Mouse (Mus musculus) neural tube, embryonic 14.5 days (tissue): ENCODE results near the gene Calb2. TPM values are rescaled to one million over a fixed set of nuclear protein-coding genes. Genes with fewer than 3 reads are reported as not detected.

Source experiments
- ATAC-seq: fragments of 200-750 bp; cut with Nextera tagmentation; 2 replicates; pipeline ENCODE4 v1.8.0; 2017; ENCODE audit warnings: low read depth, mild to moderate bottlenecking, moderate TSS enrichment, moderate library complexity
- H3K27ac ChIP-seq: fragments of 300-500 bp; sonication (generic); 2 replicates; pipeline ENCODE4 v1.5.1; 2014; ENCODE audit warnings: low read depth, mild to moderate bottlenecking, control low read depth, low read length, moderate library complexity, mixed read lengths
- H3K27me3 ChIP-seq: fragments of 300-500 bp; sonication (generic); 2 replicates; pipeline ENCODE4 v1.6.1; 2014; ENCODE audit warnings: low read length; ENCODE audit not compliant: control insufficient read depth, insufficient read depth
- H3K36me3 ChIP-seq: fragments of 300-500 bp; sonication (generic); 2 replicates; pipeline ENCODE4 v1.6.1; 2014; ENCODE audit warnings: low read length, mixed read lengths; ENCODE audit not compliant: control insufficient read depth, insufficient read depth
- H3K4me1 ChIP-seq: fragments of 300-500 bp; sonication (generic); 2 replicates; pipeline ENCODE4 v1.6.1; 2014; ENCODE audit warnings: low read length; ENCODE audit not compliant: control insufficient read depth, insufficient read depth
- H3K4me2 ChIP-seq: fragments of 300-500 bp; sonication (generic); 2 replicates; pipeline ENCODE4 v1.6.1; 2014; ENCODE audit warnings: mild to moderate bottlenecking, low read depth, low read length, control low read depth
- H3K4me3 ChIP-seq: fragments of 300-500 bp; sonication (generic); 2 replicates; pipeline ENCODE4 v1.5.1; 2014; ENCODE audit warnings: low read depth, low read length, control low read depth, mixed read lengths
- H3K9ac ChIP-seq: fragments of 300-500 bp; sonication (generic); replicated peaks from 2 replicates; pipeline ENCODE4 v1.6.1; 2014; ENCODE audit warnings: low read depth, mild to moderate bottlenecking, control low read depth, low read length, mixed read lengths
- H3K9me3 ChIP-seq: fragments of 300-500 bp; sonication (generic); 2 replicates; pipeline ENCODE4 v1.6.1; 2016; ENCODE audit warnings: low read length; ENCODE audit not compliant: control insufficient read depth
- WGBS: fragments of 180-500 bp; shearing (Covaris S2); extraction: QIAGEN DNeasy Blood & Tissue Kit; methylation state at CpG from one replicate; pipeline ENCODE4 v1.1.7; 2014; 5-methylcytosine and 5-hydroxymethylcytosine counted together
- polyA plus RNA-seq: library from polyadenylated mRNA; unstranded; fragments of >200 nt; fragmentation: Nextera tagmentation; extraction: Ambion mirVana; gene quantifications from 2 replicates; pipeline ENCODE4 v1.2.1, GENCODE M21; 2014

The Calb2 gene
- 30.3 and 42.7 TPM in 2 replicates for polyA plus RNA-seq

DNA sequence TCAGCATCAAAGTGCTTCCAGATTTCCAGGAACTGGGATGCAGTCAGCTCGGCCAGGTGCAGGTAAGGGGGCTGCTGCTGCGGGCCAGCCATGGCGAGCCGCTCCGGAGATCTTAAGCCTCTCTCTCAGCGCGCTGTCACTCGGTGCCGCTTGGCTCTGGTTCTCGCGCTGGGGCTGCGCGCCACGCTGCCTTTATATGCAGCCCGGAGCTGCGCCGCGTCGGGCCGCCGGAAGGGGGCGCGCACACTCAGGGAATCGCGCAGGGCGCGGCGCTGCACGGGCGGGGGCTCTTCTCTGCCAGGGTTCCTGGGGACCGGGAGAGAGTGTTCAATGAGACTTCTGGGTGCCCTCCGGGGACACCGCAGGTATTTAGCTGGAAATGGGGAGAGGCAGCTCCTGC is at the start of gene Calb2:
Gene Calb2, minus strand, starts transcription at position 165 of the 400 bp plus-strand sequence.
- peaks cover 13% of the 10 kb centered on the region for H3K27me3 ChIP-seq
- 0% methylated on average over 33 of the region's 33 CpGs for WGBS
- no peaks in the 10 kb centered on the region for H3K9me3 ChIP-seq
- peak within 1 kb of the TSS; percentile 12; the same call in 1 of the 2 replicates for H3K4me3 ChIP-seq
- peak within 1 kb of the TSS; percentile 40; the same call in 1 of the 2 replicates for H3K4me2 ChIP-seq
- peak; percentile 85 for ATAC-seq
- no peak within 1 kb of the TSS for H3K27ac ChIP-seq
- peak within 1 kb of the TSS; percentile 37; the same call in 1 of the 2 replicates for H3K9ac ChIP-seq
- no peaks in the 10 kb centered on the region for H3K4me1 ChIP-seq
- H3K36me3 ChIP-seq, result no peaks in the 10 kb centered on the region

DNA sequence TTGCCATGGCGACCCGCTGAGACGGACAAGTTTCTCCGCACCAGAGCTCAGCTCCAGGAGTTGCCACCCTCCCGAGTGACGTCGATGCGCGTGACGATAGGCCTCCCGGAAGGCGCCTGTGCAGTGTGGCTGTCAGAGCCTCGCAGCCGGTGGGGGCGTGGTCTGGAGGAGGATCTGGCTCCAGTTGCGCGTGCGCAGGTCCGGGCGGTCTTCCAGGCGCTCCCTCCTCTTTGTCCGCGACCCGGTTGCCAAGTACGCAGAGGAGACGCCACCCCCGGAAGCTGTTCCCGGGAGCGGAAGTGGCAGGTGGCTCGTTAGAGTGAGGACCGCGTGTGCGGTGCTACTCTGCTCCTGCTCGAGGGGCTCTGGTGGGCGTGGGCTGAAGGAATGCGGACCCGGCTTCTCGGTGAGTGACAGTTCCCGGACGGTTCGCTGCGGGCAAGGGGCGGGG is 49.7 kb upstream of the Calb2 start:
- H3K4me1 ChIP-seq, result peaks cover 7% of the 10 kb centered on the region
- ATAC-seq, result peak; percentile 100
- peak overlapping the region; percentile 43 for H3K9ac ChIP-seq
- peaks cover 17% of the 10 kb centered on the region for H3K36me3 ChIP-seq
- H3K4me2 ChIP-seq, result peak overlapping the region; percentile 60
- 1% methylated on average over 43 of the region's 43 CpGs for WGBS
- peak overlapping the region; percentile 49 for H3K4me3 ChIP-seq
- no peaks in the 10 kb centered on the region for H3K9me3 ChIP-seq
- peak overlapping the region; percentile 75; the same call in 1 of the 2 replicates for H3K27ac ChIP-seq
- H3K27me3 ChIP-seq, result no peaks in the 10 kb centered on the region

DNA sequence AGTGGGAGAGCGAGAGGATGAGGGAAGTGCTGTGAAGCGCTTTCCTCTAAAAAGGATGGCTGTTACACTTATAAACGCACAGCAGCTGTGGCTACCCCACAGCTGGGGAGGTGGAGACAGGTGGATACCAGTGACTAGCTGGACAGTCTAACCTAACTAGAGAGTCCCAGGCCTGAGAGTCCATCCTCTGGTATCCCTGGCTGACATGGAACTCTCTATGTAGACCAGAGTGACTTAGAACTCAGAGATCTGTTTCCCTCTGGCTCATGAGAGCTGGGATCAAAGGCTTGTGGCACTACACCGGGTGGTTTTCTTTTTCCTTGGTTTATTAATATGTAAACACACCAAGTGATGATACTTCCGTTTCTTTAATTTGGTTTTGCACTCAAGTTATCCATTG is 49.2 kb upstream of the Calb2 start:
- peak; percentile 32 for ATAC-seq
- 36% methylated on average over 5 of the region's 5 CpGs for WGBS
- H3K9ac ChIP-seq, result no peak overlapping the region
- H3K27me3 ChIP-seq, result no peaks in the 10 kb centered on the region
- peak overlapping the region; percentile 75 for H3K27ac ChIP-seq
- peak overlapping the region; percentile 60 for H3K4me2 ChIP-seq
- H3K4me3 ChIP-seq, result peak overlapping the region; percentile 49
- no peaks in the 10 kb centered on the region for H3K9me3 ChIP-seq
- H3K4me1 ChIP-seq, result peaks cover 7% of the 10 kb centered on the region
- peaks cover 12% of the 10 kb centered on the region; the same call in 1 of the 2 replicates for H3K36me3 ChIP-seq

DNA sequence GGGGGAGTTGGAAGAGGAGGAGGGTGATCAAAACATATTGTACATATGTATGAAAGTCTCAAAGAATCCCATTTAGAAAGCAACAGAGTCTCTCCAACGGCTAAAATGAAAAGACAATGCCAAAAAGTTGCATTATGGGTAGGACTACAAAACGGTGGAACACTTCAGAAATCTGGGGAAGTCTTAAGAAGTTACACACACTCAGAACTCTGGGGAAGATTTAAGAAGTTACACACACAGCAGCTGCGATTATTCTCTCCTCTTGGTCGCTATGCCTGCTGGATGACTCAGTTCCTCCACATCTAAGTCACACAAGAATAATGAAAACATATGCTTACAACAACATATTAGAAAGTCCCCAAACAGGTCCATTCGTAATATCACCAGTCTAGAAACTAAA is 48.2 kb upstream of the Calb2 start:
- Histone ChIP-seq H3K4me1 (peaks cover 7% of the 10 kb centered on the region), H3K27ac (no peak overlapping the region), H3K9ac (no peak overlapping the region), H3K36me3 (peaks cover 3% of the 10 kb centered on the region; the same call in 1 of the 2 replicates), H3K4me3 (no peak overlapping the region), H3K9me3 (no peaks in the 10 kb centered on the region), H3K27me3 (no peaks in the 10 kb centered on the region), H3K4me2 (no peak overlapping the region)
- ATAC-seq, result no peak
- 84% methylated on average over 5 of the region's 5 CpGs for WGBS

DNA sequence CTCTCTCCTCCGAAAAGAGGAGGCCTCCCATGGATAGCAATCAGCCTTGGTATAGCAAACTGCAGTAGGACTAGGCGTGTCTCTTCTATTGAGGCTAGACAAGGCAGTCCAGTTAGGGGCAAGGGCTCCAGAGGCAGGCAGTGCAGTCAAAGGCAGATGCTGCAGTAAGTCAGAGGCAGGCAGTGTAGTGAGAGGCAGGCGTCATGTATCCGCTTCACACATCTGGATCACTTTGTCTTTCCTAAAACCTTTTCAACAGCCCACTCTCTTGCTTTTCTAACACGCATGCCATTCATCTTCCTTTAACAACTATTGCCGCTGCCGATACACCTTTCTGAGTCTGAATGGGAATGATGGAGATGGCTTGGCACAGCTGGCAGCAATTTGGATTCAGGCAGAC is 47.4 kb upstream of the Calb2 start, which contains the start of gene Cmtr2:
Gene Cmtr2, plus strand, starts transcription at position 301 of the 400 bp plus-strand sequence.
- no peak within 1 kb of the TSS for H3K27ac ChIP-seq
- no peaks in the 10 kb centered on the region for H3K9me3 ChIP-seq
- ATAC-seq, result no peak
- H3K9ac ChIP-seq, result no peak within 1 kb of the TSS
- no peaks in the 10 kb centered on the region for H3K27me3 ChIP-seq
- H3K4me1 ChIP-seq, result peaks cover 7% of the 10 kb centered on the region
- no peaks in the 10 kb centered on the region for H3K36me3 ChIP-seq
- no peak within 1 kb of the TSS for H3K4me2 ChIP-seq
- WGBS, result 66% methylated on average over 7 of the region's 7 CpGs
- no peak within 1 kb of the TSS for H3K4me3 ChIP-seq

DNA sequence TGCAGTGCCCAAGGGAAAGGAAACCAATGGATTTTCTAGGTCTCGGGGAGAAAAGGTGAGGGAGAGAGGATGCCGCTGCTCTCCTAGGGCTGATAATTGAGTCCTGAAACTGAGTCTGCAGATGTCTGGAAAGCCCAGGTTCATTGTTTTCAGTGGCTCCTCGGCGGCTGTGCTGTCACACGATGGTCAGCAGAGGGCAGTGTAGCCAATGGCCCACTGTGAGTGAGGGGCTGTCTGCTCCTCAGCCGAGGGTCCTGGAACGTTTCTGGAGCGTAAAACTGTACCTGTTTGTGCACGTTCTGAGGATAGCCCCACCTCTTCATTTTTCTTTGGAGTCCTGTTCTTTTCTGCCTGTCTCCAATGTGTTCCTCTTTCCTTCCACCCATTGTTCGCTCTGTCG is 33.8 kb upstream of the Calb2 start:
- no peak overlapping the region for H3K4me2 ChIP-seq
- no peak for ATAC-seq
- 27% methylated on average over 11 of the region's 11 CpGs for WGBS

DNA sequence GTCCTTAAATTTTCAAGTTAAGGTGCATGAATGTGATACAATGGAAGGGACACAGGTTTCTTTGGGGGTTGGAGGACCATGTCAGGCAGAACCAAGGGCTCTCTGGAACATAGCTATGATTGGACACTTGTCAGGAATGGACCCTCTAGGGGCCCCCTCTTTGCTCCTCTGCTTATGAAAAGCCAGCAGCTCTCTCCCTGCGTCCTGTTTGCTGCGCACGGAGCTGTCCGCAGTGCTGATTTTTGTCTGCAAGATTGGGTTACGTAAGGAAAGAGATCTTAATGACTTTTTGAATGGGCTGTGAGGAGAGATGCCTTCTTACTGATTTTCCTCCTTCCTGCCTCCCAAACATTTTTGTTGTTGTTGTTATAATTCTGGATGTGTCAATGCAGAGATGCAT is 28.7 kb upstream of the Calb2 start:
- no peak for ATAC-seq
- Histone ChIP-seq H3K27ac (no peak overlapping the region), H3K9me3 (no peaks in the 10 kb centered on the region), H3K4me2 (no peak overlapping the region), H3K9ac (no peak overlapping the region), H3K27me3 (no peaks in the 10 kb centered on the region), H3K4me1 (0 out of 2 replicates have a peak, but pooled peaks cover 2% of the 10 kb centered on the region), H3K36me3 (no peaks in the 10 kb centered on the region), H3K4me3 (no peak overlapping the region)
- 5% methylated on average over 5 of the region's 5 CpGs for WGBS

More for the DNA sequence above, 33.8 kb upstream of the Calb2 start:
- H3K9ac ChIP-seq, result no peak overlapping the region
- no peak overlapping the region for H3K27ac ChIP-seq
- no peaks in the 10 kb centered on the region for H3K36me3 ChIP-seq
- no peaks in the 10 kb centered on the region for H3K9me3 ChIP-seq
- 0 out of 2 replicates have a peak, but pooled peaks cover 2% of the 10 kb centered on the region for H3K4me1 ChIP-seq
- H3K27me3 ChIP-seq, result no peaks in the 10 kb centered on the region
- no peak overlapping the region for H3K4me3 ChIP-seq

DNA sequence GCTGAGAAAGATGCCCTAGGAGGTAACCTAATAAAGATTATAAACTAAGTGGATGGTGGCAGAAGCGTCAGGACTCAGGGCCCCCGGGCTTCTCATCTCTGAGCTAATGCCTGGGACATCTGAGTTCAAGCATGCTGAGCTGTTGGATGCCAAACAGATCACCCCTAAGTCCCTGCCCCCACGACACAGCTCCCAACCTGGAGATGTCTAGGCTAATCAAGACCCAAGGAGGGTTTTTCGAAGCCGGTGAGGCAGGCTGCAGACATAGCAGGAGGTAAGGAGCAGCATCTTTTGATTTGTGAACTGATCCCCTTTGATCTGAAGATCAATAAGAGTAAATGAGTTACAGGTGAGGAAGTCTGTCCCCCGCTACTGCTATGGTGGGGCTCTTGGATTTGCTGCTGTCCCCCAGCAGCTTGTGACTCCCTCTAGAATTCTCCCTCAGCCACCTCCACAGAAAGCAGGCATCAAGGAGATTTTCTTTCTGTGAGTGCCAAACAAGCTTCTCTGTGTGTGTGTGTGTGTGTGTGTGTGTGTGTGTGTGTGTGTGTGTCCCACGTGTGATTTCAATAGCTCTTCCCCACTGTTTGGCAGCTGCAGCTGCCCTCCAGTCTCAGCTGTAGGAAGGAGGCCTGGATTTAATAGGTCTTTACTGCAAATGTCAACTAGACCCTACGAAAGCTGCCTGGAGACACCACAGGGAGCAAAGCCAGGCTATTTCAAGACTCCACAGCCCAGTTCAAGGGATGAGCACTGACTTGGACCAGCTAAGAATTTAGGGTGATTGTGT is 21.1 kb upstream of the Calb2 start:
- H3K27me3 ChIP-seq, result no peaks in the 10 kb centered on the region
- H3K36me3 ChIP-seq, result no peaks in the 10 kb centered on the region
- no peak overlapping the region for H3K4me2 ChIP-seq
- WGBS, result 23% methylated on average over 8 of the region's 8 CpGs
- no peak for ATAC-seq
- H3K9me3 ChIP-seq, result no peaks in the 10 kb centered on the region
- H3K4me1 ChIP-seq, result no peaks in the 10 kb centered on the region
- H3K9ac ChIP-seq, result no peak overlapping the region
- H3K27ac ChIP-seq, result no peak overlapping the region
- no peak overlapping the region for H3K4me3 ChIP-seq

DNA sequence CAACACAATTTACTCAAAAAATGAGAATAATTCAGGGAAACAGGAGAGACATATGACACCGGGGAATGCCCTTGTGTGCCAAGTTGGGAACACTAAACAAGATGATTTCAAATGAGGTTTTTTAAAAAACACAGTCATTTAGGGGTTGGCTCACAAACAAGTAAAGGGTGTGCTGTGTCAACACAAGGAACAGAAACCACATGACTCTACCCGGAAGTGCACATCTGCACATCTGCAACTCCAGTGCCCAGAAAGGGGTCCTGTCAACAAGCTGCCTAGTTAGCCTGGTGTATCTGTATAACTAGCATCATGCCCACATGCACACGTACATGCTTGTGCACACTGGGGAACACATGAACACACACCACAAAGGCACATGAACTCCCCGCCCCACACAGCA is 17.5 kb upstream of the Calb2 start:
- WGBS, result 92% methylated on average over 4 of the region's 4 CpGs
- Histone ChIP-seq H3K4me3 (no peak overlapping the region), H3K36me3 (no peaks in the 10 kb centered on the region), H3K27me3 (no peaks in the 10 kb centered on the region), H3K9ac (no peak overlapping the region), H3K9me3 (no peaks in the 10 kb centered on the region), H3K4me1 (no peaks in the 10 kb centered on the region), H3K4me2 (no peak overlapping the region), H3K27ac (no peak overlapping the region)
- ATAC-seq, result no peak
